Mouse (Mus musculus) midbrain, embryonic 16.5 days (tissue): Measurements from ENCODE around the gene Klf7. TPM values are rescaled to one million over a fixed set of nuclear protein-coding genes. Genes with fewer than 3 reads are reported as not detected.

Source experiments
- ATAC-seq: fragments of 200-750 bp; cut with Nextera tagmentation; 2 replicates; pipeline ENCODE4 v1.8.0; 2017; ENCODE audit warnings: moderate TSS enrichment
- H3K27ac ChIP-seq: fragments of 300-500 bp; sonication (generic); 2 replicates; pipeline ENCODE4 v1.5.1; 2014; ENCODE audit warnings: mild to moderate bottlenecking, low read length, mixed read lengths
- H3K27me3 ChIP-seq: fragments of 300-500 bp; sonication (generic); 2 replicates; pipeline ENCODE4 v1.6.1; 2014; ENCODE audit warnings: low read depth, low read length, mixed read lengths; ENCODE audit not compliant: control insufficient read depth, insufficient read depth
- H3K36me3 ChIP-seq: fragments of 300-500 bp; sonication (generic); 2 replicates; pipeline ENCODE4 v1.6.1; 2014; ENCODE audit warnings: mild to moderate bottlenecking, low read length, moderate library complexity, mixed read lengths; ENCODE audit not compliant: control insufficient read depth, insufficient read depth
- H3K4me1 ChIP-seq: fragments of 300-500 bp; sonication (generic); 2 replicates; pipeline ENCODE4 v1.6.1; 2014; ENCODE audit warnings: mild to moderate bottlenecking, low read length, mixed read lengths; ENCODE audit not compliant: control insufficient read depth, insufficient read depth
- H3K4me2 ChIP-seq: fragments of 300-500 bp; sonication (generic); 2 replicates; pipeline ENCODE4 v1.6.1; 2014; ENCODE audit warnings: mild to moderate bottlenecking, low read length, mixed read lengths
- H3K4me3 ChIP-seq: fragments of 300-500 bp; sonication (generic); 2 replicates; pipeline ENCODE4 v1.5.1; 2014; ENCODE audit warnings: low read depth, mild to moderate bottlenecking, low read length, moderate library complexity, mixed read lengths
- H3K9ac ChIP-seq: fragments of 300-500 bp; sonication (generic); 2 replicates; pipeline ENCODE4 v1.6.1; 2014; ENCODE audit warnings: low read depth, low read length, mixed read lengths
- H3K9me3 ChIP-seq: fragments of 300-500 bp; sonication (generic); replicated peaks from 2 replicates; pipeline ENCODE4 v1.6.1; 2014; ENCODE audit warnings: mild to moderate bottlenecking, low read length, mixed read lengths; ENCODE audit not compliant: control insufficient read depth, poor library complexity, severe bottlenecking
- WGBS: fragments of 180-500 bp; shearing (Covaris S2); extraction: QIAGEN DNeasy Blood & Tissue Kit; methylation state at CpG from one replicate; pipeline ENCODE4 v1.1.7; 2014; 5-methylcytosine and 5-hydroxymethylcytosine counted together
- polyA plus RNA-seq: library from polyadenylated mRNA; unstranded; fragments of >200 nt; fragmentation: Nextera tagmentation; extraction: Ambion mirVana; gene quantifications from 2 replicates; pipeline ENCODE4 v1.2.1, GENCODE M21; 2015

Gene Klf7
- polyA plus RNA-seq, 1 experiment from 2014 or later = 130 TPM

DNA sequence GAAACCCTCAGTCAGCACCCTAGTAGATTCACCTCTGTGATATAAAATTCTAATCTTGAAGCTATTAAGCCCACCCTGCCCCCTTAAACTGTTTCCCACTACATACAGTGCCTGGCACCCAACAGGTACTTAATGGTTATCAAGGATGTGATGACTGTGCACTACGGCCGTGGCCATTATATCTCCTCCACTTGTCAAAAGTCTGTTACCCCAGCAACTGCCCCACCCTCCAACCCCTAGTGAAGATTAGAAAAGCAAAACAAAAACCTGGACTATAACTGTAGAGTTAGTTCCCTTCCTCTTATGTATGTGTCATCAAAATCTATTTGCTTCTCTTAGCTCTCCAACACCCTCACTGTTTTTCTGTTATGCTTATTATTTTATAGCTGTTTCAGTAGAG lies 40.9 kb downstream of the Klf7 start:
- no peak overlapping the region for H3K4me3 ChIP-seq
- ATAC-seq = 0 out of 2 replicates have a peak, but pooled peaks have one; percentile 36
- no peak overlapping the region for H3K27ac ChIP-seq
- H3K9ac ChIP-seq = no peak overlapping the region
- peaks cover 48% of the 10 kb centered on the region for H3K4me1 ChIP-seq
- no peak overlapping the region for H3K4me2 ChIP-seq
- H3K36me3 ChIP-seq = peaks cover 17% of the 10 kb centered on the region
- H3K9me3 ChIP-seq = no peaks in the 10 kb centered on the region
- H3K27me3 ChIP-seq = no peaks in the 10 kb centered on the region
- 68% methylated on average over 2 of the region's 2 CpGs for WGBS

DNA sequence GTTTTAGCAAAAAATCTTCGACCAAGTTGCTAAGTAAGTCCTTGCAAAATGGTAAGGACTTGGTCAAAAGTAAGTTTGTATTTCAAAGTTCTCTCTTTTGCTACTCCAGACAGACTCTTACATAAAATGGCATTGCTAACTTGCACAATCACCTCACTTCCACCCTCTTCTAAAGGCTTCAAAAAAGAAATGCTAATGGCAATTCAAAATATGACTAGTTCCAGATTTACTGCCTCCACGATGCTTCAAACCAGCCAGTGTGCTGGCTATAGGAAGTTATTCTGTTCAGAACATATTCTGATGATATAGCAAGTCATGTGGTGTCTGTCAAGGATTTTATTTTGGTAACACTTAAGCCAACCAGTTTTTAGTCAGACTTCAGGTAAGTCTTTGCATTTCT lies 41.8 kb downstream of the Klf7 start:
- H3K4me1 ChIP-seq = peaks cover 40% of the 10 kb centered on the region
- no peak overlapping the region for H3K4me3 ChIP-seq
- H3K9ac ChIP-seq = no peak overlapping the region
- WGBS = 90% methylated on average over 2 of the region's 2 CpGs
- peaks cover 17% of the 10 kb centered on the region for H3K36me3 ChIP-seq
- no peaks in the 10 kb centered on the region for H3K9me3 ChIP-seq
- no peak for ATAC-seq
- H3K4me2 ChIP-seq = no peak overlapping the region
- no peaks in the 10 kb centered on the region for H3K27me3 ChIP-seq
- no peak overlapping the region for H3K27ac ChIP-seq

DNA sequence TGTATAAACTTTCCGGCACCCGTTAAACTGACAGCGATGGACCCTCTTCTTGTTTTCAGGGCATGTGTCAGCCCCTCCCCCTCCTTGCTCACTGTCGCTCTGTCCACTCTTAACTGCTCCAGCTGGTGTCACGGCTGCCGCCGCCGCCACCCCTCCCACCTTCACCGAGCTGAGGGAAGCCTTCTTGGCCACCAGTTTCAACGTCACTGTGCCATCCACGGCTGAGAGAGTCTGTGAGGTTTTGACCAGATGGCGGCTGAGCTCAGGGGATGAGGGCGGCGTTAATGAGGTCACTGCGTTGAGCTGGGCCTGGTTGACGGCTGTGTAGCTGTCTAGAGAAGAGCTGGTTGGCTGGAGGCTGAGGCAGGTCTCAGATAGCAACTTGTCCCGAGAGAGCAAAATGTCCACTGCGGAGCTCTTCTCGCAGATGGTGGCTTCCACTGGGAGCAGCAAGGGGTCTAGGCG lies 43.3 kb downstream of the Klf7 start:
- H3K4me1 ChIP-seq = peaks cover 38% of the 10 kb centered on the region

DNA sequence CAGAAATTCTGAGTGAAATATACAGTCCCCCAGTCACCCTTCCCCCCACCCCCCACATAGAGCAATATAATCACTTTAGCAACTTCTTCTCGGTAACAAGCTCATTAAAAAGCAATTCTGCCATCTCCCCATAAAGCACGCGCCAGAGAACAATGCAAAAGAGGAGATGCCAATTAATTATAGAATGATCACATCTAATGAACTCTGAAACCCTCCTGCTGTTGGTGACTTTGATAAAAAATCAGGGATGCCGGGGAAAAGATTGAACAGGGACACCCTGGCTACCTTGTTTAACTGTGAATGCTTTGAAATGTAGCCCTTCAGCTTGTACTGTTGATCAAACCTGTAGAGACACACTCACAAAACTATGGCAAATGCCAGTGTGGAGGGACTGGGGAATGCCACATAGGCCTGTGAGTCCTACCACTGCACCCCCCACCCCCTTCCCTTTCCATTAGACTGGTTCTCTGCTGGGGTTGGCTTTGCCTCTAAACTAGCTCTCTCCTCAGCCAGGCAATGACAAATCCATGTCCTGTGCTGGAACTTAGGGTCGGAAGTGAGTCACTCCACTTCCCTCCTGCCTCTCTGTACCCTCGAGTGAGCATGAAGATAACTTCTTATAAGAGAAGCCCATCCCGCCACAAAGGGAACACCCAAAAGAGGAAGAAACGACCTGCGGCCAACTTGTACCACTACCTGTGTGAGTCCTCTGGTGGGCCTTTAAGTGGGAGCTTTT lies 43.9 kb downstream of the Klf7 start:
- Histone ChIP-seq H3K4me1 (peaks cover 38% of the 10 kb centered on the region), H3K27ac (no peak overlapping the region), H3K9me3 (no peaks in the 10 kb centered on the region), H3K36me3 (peaks cover 17% of the 10 kb centered on the region), H3K27me3 (no peaks in the 10 kb centered on the region), H3K9ac (no peak overlapping the region), H3K4me3 (no peak overlapping the region), H3K4me2 (no peak overlapping the region)
- ATAC-seq = no peak
- WGBS = 70% methylated on average over 9 of the region's 9 CpGs

More for the DNA sequence above, 43.3 kb downstream of the Klf7 start:
- no peak for ATAC-seq
- 83% methylated on average over 20 of the region's 20 CpGs for WGBS
- Histone ChIP-seq H3K9me3 (no peaks in the 10 kb centered on the region), H3K4me2 (no peak overlapping the region), H3K36me3 (peaks cover 17% of the 10 kb centered on the region), H3K9ac (no peak overlapping the region), H3K27ac (no peak overlapping the region), H3K27me3 (no peaks in the 10 kb centered on the region), H3K4me3 (no peak overlapping the region)

DNA sequence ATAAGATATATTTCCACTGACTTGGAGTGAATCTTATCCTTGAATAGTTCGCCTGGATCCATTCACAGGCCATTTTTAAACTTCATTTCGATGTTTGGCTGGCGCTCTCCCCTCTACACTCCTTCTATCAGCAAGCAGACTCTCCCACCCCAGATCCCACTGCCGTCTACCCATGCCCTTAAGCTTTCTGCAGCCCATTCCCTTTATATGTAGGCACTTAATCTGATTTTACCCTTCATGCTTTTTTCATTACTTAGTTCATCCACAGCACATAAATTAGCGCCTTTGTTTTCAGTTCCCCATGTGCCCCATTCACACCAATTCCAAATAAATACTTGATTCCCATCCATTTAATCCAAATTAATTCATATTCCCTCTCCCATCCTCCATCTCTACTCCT lies 48.0 kb downstream of the Klf7 start:
- Histone ChIP-seq H3K36me3 (peaks cover 17% of the 10 kb centered on the region), H3K4me1 (peaks cover 31% of the 10 kb centered on the region), H3K9ac (no peak overlapping the region), H3K4me3 (no peak overlapping the region), H3K27me3 (no peaks in the 10 kb centered on the region), H3K4me2 (no peak overlapping the region), H3K9me3 (no peaks in the 10 kb centered on the region), H3K27ac (no peak overlapping the region)
- 54% methylated on average over 5 of the region's 5 CpGs for WGBS
- no peak for ATAC-seq

DNA sequence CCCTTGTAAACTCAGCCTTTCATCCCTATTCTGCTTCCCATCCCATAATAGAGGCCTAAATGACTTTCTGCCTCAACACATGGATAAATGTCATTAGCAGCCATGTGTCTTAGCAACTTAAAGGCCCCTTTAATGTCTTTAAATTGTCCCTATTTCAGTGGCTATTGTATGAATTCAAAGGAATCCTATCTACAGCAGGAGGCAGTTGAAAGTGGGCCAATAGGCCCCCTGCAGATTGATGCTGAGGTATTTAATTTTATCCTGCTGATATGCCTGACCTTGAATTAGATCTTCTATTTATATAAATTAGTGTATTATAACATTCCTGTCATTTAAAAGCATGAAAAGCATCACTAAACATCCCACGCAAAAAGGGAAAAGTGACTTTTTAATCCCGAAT lies 51.1 kb downstream of the Klf7 start:
- no peak overlapping the region for H3K27ac ChIP-seq
- 52% methylated on average over 2 of the region's 2 CpGs for WGBS
- H3K4me3 ChIP-seq = no peak overlapping the region
- peaks cover 49% of the 10 kb centered on the region for H3K4me1 ChIP-seq
- no peak overlapping the region for H3K4me2 ChIP-seq
- no peaks in the 10 kb centered on the region for H3K27me3 ChIP-seq
- ATAC-seq = no peak
- H3K9me3 ChIP-seq = no peaks in the 10 kb centered on the region
- H3K9ac ChIP-seq = no peak overlapping the region
- H3K36me3 ChIP-seq = no peaks in the 10 kb centered on the region; the same call in 1 of the 2 replicates

DNA sequence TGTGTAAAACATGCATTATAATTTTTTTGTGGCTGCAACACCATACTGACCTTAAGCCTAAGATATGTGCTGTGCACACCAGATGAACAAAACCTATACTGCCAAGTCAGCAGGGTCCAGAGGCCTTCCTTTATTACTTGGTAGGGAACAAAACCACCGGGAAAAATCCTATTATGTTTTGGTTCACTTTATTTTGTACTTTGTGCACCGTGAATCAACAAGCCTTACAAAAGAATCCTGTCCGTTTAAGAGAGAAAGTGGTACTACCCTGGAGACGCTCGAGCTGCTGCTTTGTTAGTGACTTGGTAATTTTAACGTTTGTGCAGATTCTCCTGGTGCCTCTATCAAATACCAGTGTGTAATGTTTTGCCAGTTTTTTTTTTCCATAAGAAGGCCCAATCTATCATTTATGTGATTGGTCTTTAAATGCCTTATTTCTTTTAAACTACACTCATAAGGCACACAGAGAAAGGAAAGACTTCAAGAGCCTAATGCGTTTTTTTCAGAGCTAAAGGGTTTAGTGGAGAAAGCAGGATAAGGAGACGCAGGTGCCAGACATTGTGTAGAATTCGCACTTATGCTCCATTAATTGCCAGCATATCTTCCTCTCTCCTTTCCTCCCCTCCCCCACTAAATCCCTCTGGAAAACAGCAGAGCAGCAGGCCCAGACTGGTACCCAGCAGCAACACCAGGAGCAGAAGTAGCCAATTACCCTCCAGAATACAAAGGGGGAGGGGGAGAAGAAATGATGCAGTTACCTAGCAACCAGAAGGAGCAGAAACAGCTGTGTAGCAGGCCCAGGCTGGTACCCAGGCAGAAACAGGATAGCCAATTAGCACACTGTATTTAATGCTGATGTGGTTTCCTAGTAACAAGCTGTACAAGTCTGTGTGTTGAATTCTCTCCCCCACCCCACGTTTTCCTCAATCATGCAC lies 55.5 kb downstream of the Klf7 start:
- peak; percentile 93 for ATAC-seq

DNA sequence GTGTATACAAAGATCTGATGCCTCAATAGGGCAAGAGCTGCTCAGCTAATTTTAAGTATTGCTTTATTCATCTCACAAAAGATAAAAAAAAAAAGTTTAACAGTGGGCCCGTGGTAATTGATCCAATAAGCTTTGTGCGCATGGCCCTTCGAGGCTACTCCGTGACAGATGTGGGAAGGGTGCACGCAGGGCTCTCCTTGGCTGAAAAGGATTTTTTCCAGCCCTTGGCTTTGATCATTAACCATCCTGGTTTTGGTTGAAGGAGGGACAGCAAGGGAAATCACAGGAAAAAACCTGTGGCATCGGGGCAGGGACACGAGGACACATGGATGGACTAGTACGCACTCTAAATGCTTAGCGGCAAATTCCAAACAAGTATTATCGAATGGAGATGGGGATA lies 60.6 kb downstream of the Klf7 start:
- H3K4me2 ChIP-seq = no peak overlapping the region

More for the DNA sequence above, 55.5 kb downstream of the Klf7 start:
- Histone ChIP-seq H3K4me3 (no peak overlapping the region), H3K4me1 (peaks cover 81% of the 10 kb centered on the region), H3K9me3 (no peaks in the 10 kb centered on the region), H3K27me3 (no peaks in the 10 kb centered on the region), H3K4me2 (peak overlapping the region; percentile 34), H3K27ac (peak overlapping the region; percentile 83), H3K9ac (0 out of 2 replicates have a peak overlapping the region, but pooled peaks have one; percentile 31), H3K36me3 (no peaks in the 10 kb centered on the region)
- WGBS = 5% methylated on average over 10 of the region's 10 CpGs

More for the DNA sequence above, 60.6 kb downstream of the Klf7 start:
- Histone ChIP-seq H3K4me1 (peaks cover 73% of the 10 kb centered on the region), H3K27ac (peak overlapping the region; percentile 75), H3K36me3 (no peaks in the 10 kb centered on the region), H3K27me3 (no peaks in the 10 kb centered on the region), H3K9me3 (no peaks in the 10 kb centered on the region), H3K4me3 (no peak overlapping the region), H3K9ac (no peak overlapping the region)
- ATAC-seq = no peak
- WGBS = 32% methylated on average over 10 of the region's 10 CpGs
